Mouse (Mus musculus) embryonic fibroblast, embryonic 13.5 days (primary cell): ENCODE data around the gene Tff1. TPM values are rescaled to one million over a fixed set of nuclear protein-coding genes. Genes with fewer than 3 reads are reported as not detected.

ENCODE experiments used
- H3K27ac ChIP-seq: 2 replicates; pipeline ENCODE4 v1.5.1; 2012; ENCODE audit warnings: low read length, control low read depth, inconsistent platforms; ENCODE audit not compliant: insufficient read depth
- H3K4me1 ChIP-seq: 2 replicates; pipeline ENCODE4 v1.6.1; 2011; ENCODE audit warnings: low read length; ENCODE audit not compliant: control insufficient read depth, insufficient read depth
- H3K4me3 ChIP-seq: 2 replicates; pipeline ENCODE4 v1.5.1; 2011; ENCODE audit warnings: mild to moderate bottlenecking, control low read depth, low read length; ENCODE audit not compliant: insufficient read depth
- CTCF ChIP-seq: IDR thresholded peaks from 2 replicates; pipeline ENCODE4 v1.5.1; 2011; ENCODE audit warnings: mild to moderate bottlenecking, control low read depth, low read length, moderate library complexity, borderline replicate concordance; ENCODE audit not compliant: insufficient read depth
- POLR2A ChIP-seq: IDR thresholded peaks from 2 replicates; pipeline ENCODE4 v1.6.1; 2011; ENCODE audit warnings: low read depth, mild to moderate bottlenecking, control low read depth, low read length, moderate library complexity
- polyA plus RNA-seq: library from polyadenylated mRNA; stranded (reverse); fragments of >200 nt; gene quantifications from 2 replicates; pipeline ENCODE4 v1.2.4, GENCODE M21; 2011; ENCODE audit warnings: low read depth; ENCODE audit not compliant: missing spikeins, insufficient read length

Tff1 gene
- polyA plus RNA-seq: not detected in 2 replicates

- Histone ChIP-seq H3K27ac (no peak within 1 kb of the TSS), H3K4me3 (no peak within 1 kb of the TSS), H3K4me1 (no peaks in the 10 kb centered on the region)
- no peak for TF ChIP-seq CTCF
- TF ChIP-seq POLR2A: no peak
Observed at GRCm38 (mm10) chr17:31165127-31165526, at the start of gene Tff1. Gene Tff1, minus strand, starts transcription at chr17:31165277.

DNA sequence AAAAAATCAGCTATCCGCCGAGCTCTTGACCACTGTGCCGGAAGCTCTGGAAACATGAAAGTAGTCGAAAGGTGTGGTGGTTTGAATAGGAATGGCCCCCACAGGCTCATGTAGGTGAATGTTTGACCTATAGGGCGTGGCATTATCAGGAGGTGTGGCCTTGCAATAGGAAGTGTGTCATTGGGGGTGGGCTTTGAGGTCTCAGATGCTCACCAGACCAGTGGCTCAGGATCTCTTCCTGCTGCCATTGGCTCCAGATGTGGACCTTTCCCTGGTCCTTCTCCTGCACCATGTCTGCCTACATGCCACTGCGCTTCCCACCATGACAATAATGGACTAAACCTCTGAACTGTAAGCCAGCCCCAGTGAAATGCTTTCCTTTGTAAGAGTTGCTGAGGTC lies 46.8 kb upstream of the Tff1 start:
- Histone ChIP-seq H3K4me3 (no peak overlapping the region), H3K27ac (no peak overlapping the region), H3K4me1 (no peaks in the 10 kb centered on the region)
- TF ChIP-seq POLR2A (no peak), CTCF (no peak)

- no peaks in the 10 kb centered on the region for H3K4me1 ChIP-seq
- no peak for TF ChIP-seq POLR2A
- no peak for TF ChIP-seq CTCF
- no peak overlapping the region for H3K27ac ChIP-seq
- no peak overlapping the region for H3K4me3 ChIP-seq
Observed at GRCm38 (mm10) chr17:31210299-31210698, 45.2 kb upstream of the Tff1 start.

- TF ChIP-seq POLR2A (no peak), CTCF (no peak)
- Histone ChIP-seq H3K4me3 (no peak overlapping the region), H3K4me1 (no peaks in the 10 kb centered on the region), H3K27ac (no peak overlapping the region)
Observed at GRCm38 (mm10) chr17:31209376-31209930, 44.4 kb upstream of the Tff1 start.

DNA sequence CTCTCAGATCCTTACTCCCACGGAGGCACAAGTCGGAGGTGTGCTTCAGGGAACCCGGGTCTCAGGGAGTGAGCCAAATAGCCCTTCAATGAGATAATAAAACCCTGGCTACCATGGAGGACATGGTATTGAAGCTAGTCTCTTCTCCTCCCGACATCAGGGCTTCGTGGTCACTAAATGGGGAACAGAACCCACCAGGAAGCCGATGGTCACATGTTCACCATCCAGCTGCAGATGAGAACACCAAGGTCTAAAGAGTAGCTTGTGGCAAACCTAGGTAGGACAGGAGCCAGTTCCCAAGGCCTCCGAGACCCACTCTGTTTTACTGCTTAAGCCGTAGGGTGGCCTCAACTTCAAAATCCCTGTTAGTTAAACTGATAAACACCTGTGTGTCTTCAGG lies 43.6 kb upstream of the Tff1 start:
- Histone ChIP-seq H3K27ac (no peak overlapping the region), H3K4me1 (no peaks in the 10 kb centered on the region), H3K4me3 (no peak overlapping the region)
- TF ChIP-seq CTCF (no peak), POLR2A (no peak)

DNA sequence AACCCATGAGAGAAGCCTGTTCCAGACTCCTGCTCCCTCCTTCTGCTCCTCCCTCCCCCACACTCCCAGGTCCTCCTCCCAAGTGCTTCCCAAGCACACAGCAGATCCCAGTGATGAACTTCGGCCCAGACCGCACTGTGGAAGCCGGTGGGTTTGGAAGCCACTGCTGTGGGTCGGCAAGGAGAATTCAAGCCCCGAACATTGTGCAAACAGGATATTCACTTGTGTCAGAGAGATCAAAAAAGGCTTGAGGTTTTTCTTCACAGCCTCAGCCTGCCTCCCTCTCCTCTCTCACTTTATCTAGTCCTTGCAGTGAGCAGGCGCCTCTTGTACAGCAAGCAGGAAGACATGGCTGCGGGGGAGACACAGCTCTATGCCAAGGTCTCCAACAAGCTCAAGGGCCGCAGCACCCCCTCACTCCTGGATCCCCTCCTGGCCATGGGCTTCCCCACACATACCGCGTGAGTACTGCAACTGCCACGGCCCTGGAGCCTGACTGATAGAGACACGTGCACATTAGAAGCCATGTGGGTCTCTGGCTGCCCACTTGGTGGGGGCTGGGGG lies 42.8 kb upstream of the Tff1 start, which contains the start of gene Ubash3a:
Gene Ubash3a (plus strand): TSS at position 103 of the 564 bp plus-strand sequence.
- H3K4me1 ChIP-seq: no peaks in the 10 kb centered on the region
- TF ChIP-seq POLR2A (no peak), CTCF (no peak)
- H3K4me3 ChIP-seq: no peak within 1 kb of the TSS
- no peak within 1 kb of the TSS for H3K27ac ChIP-seq

DNA sequence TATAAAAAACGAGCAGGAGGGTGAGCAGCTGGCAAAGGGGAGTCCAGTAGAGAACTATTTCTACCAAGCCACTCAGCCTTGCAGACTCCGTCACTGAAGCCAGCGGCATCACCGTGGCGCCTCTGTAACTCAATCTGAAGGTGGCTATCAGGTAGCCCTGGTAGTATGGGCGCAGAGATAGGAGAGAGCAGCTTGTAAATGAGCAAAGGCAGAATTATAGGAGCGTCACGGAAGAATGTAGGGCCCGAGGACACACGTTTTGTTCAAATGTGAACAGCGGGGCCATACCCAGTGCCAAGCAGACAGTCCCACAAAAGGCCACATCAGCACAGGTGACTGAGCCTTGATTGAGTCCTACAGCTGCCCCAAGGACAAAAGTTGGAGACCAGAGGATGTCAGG lies 33.8 kb upstream of the Tff1 start, which contains the start of gene Tmprss3:
Gene Tmprss3 (minus strand): TSS at position 101 of the 400 bp plus-strand sequence.
- TF ChIP-seq POLR2A (no peak), CTCF (no peak)
- H3K4me3 ChIP-seq: no peak within 1 kb of the TSS
- no peak within 1 kb of the TSS for H3K27ac ChIP-seq
- no peaks in the 10 kb centered on the region; the same call in 1 of the 2 replicates for H3K4me1 ChIP-seq

DNA sequence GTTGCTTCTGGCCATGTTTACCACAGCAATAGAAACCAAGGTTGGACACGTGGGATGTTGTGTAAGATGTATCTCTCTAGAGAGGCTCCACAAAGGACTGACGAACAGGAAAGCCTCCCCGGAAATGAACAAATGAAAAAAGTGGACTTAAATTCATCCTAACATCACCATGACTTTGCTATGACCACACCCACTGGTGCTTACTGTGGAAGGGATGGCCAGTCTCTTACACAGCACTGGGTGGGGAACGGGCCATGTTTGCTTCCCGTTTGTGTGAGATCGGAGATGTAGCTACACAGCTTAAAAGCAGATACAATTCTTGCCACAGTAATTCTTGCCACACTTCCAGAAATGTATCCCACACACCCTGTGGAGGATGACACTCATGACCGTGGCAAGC lies 31.2 kb upstream of the Tff1 start:
- H3K27ac ChIP-seq: no peak overlapping the region
- no peaks in the 10 kb centered on the region; the same call in 1 of the 2 replicates for H3K4me1 ChIP-seq
- TF ChIP-seq POLR2A (no peak), CTCF (no peak)
- H3K4me3 ChIP-seq: no peak overlapping the region

- H3K4me1 ChIP-seq: no peaks in the 10 kb centered on the region
- no peak for TF ChIP-seq POLR2A
- no peak overlapping the region for H3K4me3 ChIP-seq
- no peak overlapping the region for H3K27ac ChIP-seq
Observed at GRCm38 (mm10) chr17:31195207-31195606, 30.1 kb upstream of the Tff1 start.

GRCm38 (mm10) chr17:31193360-31193759 lies 28.3 kb upstream of the Tff1 start:
- Histone ChIP-seq H3K27ac (no peak overlapping the region), H3K4me1 (no peaks in the 10 kb centered on the region), H3K4me3 (no peak overlapping the region)
- TF ChIP-seq CTCF (no peak), POLR2A (no peak)
